Mouse (Mus musculus) hindbrain, embryonic 14.5 days (tissue): ENCODE data around the gene Xpnpep2. TPM values are rescaled to one million over a fixed set of nuclear protein-coding genes. Genes with fewer than 3 reads are reported as not detected.

Experiments used
- ATAC-seq: fragments of 200-750 bp; cut with Nextera tagmentation; 2 replicates; pipeline ENCODE4 v1.8.0; 2017; ENCODE audit warnings: moderate number of reproducible peaks, mild to moderate bottlenecking, moderate TSS enrichment, moderate library complexity; ENCODE audit not compliant: low FRiP score
- DNase-seq: peaks from one replicate; pipeline ENCODE4 v3.0.0-alpha.2; 2015; ENCODE audit warnings: low spot score
- H3K27ac ChIP-seq: fragments of 300-500 bp; sonication (generic); 2 replicates; pipeline ENCODE4 v1.5.1; 2014; ENCODE audit warnings: mild to moderate bottlenecking, moderate library complexity
- H3K27me3 ChIP-seq: fragments of 300-500 bp; sonication (generic); 2 replicates; pipeline ENCODE4 v1.6.1; 2014; ENCODE audit warnings: mild to moderate bottlenecking, low read length, mixed read lengths; ENCODE audit not compliant: control insufficient read depth, insufficient read depth
- H3K36me3 ChIP-seq: fragments of 300-500 bp; sonication (generic); replicated peaks from 2 replicates; pipeline ENCODE4 v1.6.1; 2014; ENCODE audit not compliant: control insufficient read depth, insufficient read depth
- H3K4me1 ChIP-seq: fragments of 300-500 bp; sonication (generic); replicated peaks from 2 replicates; pipeline ENCODE4 v1.6.1; 2014; ENCODE audit warnings: antibody characterized with exemption, low read length, mixed read lengths; ENCODE audit not compliant: control insufficient read depth, insufficient read depth
- H3K4me2 ChIP-seq: fragments of 300-500 bp; sonication (generic); replicated peaks from 2 replicates; pipeline ENCODE4 v1.6.1; 2014; ENCODE audit warnings: mild to moderate bottlenecking, moderate library complexity
- H3K4me3 ChIP-seq: fragments of 300-500 bp; sonication (generic); replicated peaks from 2 replicates; pipeline ENCODE4 v1.5.1; 2014; ENCODE audit warnings: mild to moderate bottlenecking, low read length
- H3K9ac ChIP-seq: fragments of 300-500 bp; sonication (generic); 2 replicates; pipeline ENCODE4 v1.6.1; 2014
- H3K9me3 ChIP-seq: fragments of 300-500 bp; sonication (generic); 2 replicates; pipeline ENCODE4 v1.6.1; 2016; ENCODE audit warnings: low read length; ENCODE audit not compliant: control insufficient read depth
- WGBS: fragments of 180-500 bp; shearing (Covaris S2); extraction: QIAGEN DNeasy Blood & Tissue Kit; methylation state at CpG from one replicate; pipeline ENCODE4 v1.1.7; 2014; 5-methylcytosine and 5-hydroxymethylcytosine counted together
- polyA plus RNA-seq: library from polyadenylated mRNA; unstranded; fragments of >200 nt; fragmentation: Nextera tagmentation; extraction: Ambion mirVana; gene quantifications from 2 replicates; pipeline ENCODE4 v1.2.1, GENCODE M21; 2014

The Xpnpep2 gene
- polyA plus RNA-seq, 1 experiment from 2014 or later, result 0.70 TPM

GRCm38 (mm10) chrX:48139368-48140285 lies 31.1 kb downstream of the Xpnpep2 start:
- WGBS, result 26% methylated on average over 13 of the region's 14 CpGs
- Histone ChIP-seq H3K4me1 (peaks cover 4% of the 10 kb centered on the region; the same call in 1 of the 2 replicates), H3K27ac (no peak overlapping the region), H3K4me3 (no peak overlapping the region), H3K9ac (no peak overlapping the region), H3K36me3 (no peaks in the 10 kb centered on the region), H3K4me2 (no peak overlapping the region), H3K27me3 (no peaks in the 10 kb centered on the region), H3K9me3 (no peaks in the 10 kb centered on the region)
- no peak for DNase-seq
- no peak for ATAC-seq

- no peak for DNase-seq
- WGBS, result 65% methylated on average over 3 of the region's 3 CpGs
Observed at GRCm38 (mm10) chrX:48140286-48140877, 31.9 kb downstream of the Xpnpep2 start.

GRCm38 (mm10) chrX:48141481-48141880 lies 33.0 kb downstream of the Xpnpep2 start:
- no peak overlapping the region for H3K9ac ChIP-seq
- H3K4me2 ChIP-seq, result no peak overlapping the region
- H3K36me3 ChIP-seq, result no peaks in the 10 kb centered on the region
- H3K4me3 ChIP-seq, result no peak overlapping the region
- DNase-seq (no peak), ATAC-seq (no peak)
- H3K27me3 ChIP-seq, result no peaks in the 10 kb centered on the region
- H3K4me1 ChIP-seq, result peaks cover 4% of the 10 kb centered on the region; the same call in 1 of the 2 replicates
- WGBS, result 81% methylated on average over 6 of the region's 6 CpGs
- H3K9me3 ChIP-seq, result no peaks in the 10 kb centered on the region
- H3K27ac ChIP-seq, result no peak overlapping the region

More at GRCm38 (mm10) chrX:48140286-48140877, 31.9 kb downstream of the Xpnpep2 start:
- Histone ChIP-seq H3K27ac (no peak overlapping the region), H3K36me3 (no peaks in the 10 kb centered on the region), H3K4me2 (no peak overlapping the region), H3K9ac (no peak overlapping the region), H3K4me3 (no peak overlapping the region), H3K9me3 (no peaks in the 10 kb centered on the region), H3K4me1 (peaks cover 4% of the 10 kb centered on the region; the same call in 1 of the 2 replicates), H3K27me3 (no peaks in the 10 kb centered on the region)
- no peak for ATAC-seq

- Histone ChIP-seq H3K27ac (no peak overlapping the region), H3K36me3 (no peaks in the 10 kb centered on the region), H3K4me3 (no peak overlapping the region; the same call in 1 of the 2 replicates), H3K9ac (no peak overlapping the region), H3K9me3 (no peaks in the 10 kb centered on the region), H3K4me1 (peaks cover 4% of the 10 kb centered on the region; the same call in 1 of the 2 replicates), H3K4me2 (0 out of 2 replicates have a peak overlapping the region, but pooled peaks have one; percentile 19), H3K27me3 (no peaks in the 10 kb centered on the region)
- WGBS, result 60% methylated on average over 25 of the region's 26 CpGs
- ATAC-seq, result no peak
- no peak for DNase-seq
Observed at GRCm38 (mm10) chrX:48143415-48144335, 35.1 kb downstream of the Xpnpep2 start.

DNA sequence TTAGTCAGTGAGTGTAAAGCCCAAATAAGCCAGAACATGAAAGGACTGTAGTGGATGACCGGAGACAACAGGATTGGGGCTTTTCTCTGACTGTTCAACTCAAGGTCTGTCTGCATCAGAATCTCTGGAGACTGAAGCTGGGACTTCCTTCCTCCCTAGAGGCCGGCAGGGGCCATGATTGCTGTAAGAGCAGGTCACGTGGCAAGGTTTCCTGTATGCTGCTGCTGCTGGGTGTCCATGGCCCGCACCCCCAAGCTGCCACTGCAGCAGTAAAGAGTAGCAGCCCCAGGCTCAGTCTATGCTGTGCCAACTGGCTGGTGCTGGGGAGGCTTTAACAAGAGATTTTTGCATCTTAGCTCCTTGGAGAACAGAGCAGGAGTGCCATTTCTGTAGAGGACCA lies 37.7 kb downstream of the Xpnpep2 start, which contains the start of gene Sash3:
TSS of gene Sash3 (plus strand) at position 175 of the 400 bp plus-strand sequence.
- DNase-seq (no peak), ATAC-seq (no peak)
- H3K4me3 ChIP-seq, result no peak within 1 kb of the TSS
- no peak within 1 kb of the TSS for H3K27ac ChIP-seq
- H3K9ac ChIP-seq, result no peak within 1 kb of the TSS
- no peaks in the 10 kb centered on the region for H3K36me3 ChIP-seq
- no peak within 1 kb of the TSS for H3K4me2 ChIP-seq
- no peaks in the 10 kb centered on the region for H3K9me3 ChIP-seq
- WGBS, result 87% methylated on average over 4 of the region's 4 CpGs
- H3K27me3 ChIP-seq, result no peaks in the 10 kb centered on the region
- H3K4me1 ChIP-seq, result no peaks in the 10 kb centered on the region

GRCm38 (mm10) chrX:48147226-48147625 lies 38.7 kb downstream of the Xpnpep2 start:
- ATAC-seq (no peak), DNase-seq (no peak)
- Histone ChIP-seq H3K4me2 (no peak overlapping the region), H3K4me1 (no peaks in the 10 kb centered on the region), H3K9me3 (no peaks in the 10 kb centered on the region), H3K9ac (no peak overlapping the region), H3K27me3 (no peaks in the 10 kb centered on the region), H3K4me3 (no peak overlapping the region), H3K27ac (no peak overlapping the region), H3K36me3 (no peaks in the 10 kb centered on the region)
- WGBS, result 86% methylated on average over 2 of the region's 2 CpGs

DNA sequence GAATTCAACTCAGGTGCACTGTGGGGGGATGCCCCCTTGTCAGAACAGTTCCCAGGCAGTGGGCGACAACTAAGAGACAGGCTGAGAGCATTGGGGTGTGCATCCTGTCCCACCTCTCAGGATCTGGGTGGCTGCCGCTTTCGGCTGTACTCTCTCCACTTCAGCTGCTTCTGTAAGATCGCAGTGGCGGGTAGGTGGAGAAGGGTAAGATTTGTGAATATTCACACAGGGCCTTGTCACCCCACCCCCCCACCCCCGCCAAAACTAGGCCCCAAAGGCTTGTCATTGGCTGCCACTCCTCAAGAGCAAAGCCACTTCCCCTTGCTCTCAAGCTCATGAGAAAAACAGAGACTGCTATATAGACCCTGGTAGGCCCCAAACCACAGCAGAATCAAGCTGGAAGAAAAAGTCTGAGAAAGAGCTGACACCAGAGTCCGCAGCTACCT lies 39.2 kb downstream of the Xpnpep2 start:
- Histone ChIP-seq H3K4me1 (no peaks in the 10 kb centered on the region), H3K4me2 (no peak overlapping the region), H3K27me3 (no peaks in the 10 kb centered on the region), H3K36me3 (no peaks in the 10 kb centered on the region), H3K9me3 (no peaks in the 10 kb centered on the region), H3K27ac (no peak overlapping the region), H3K9ac (no peak overlapping the region), H3K4me3 (no peak overlapping the region)
- ATAC-seq (no peak), DNase-seq (no peak)
- WGBS, result 82% methylated on average over 7 of the region's 7 CpGs

DNA sequence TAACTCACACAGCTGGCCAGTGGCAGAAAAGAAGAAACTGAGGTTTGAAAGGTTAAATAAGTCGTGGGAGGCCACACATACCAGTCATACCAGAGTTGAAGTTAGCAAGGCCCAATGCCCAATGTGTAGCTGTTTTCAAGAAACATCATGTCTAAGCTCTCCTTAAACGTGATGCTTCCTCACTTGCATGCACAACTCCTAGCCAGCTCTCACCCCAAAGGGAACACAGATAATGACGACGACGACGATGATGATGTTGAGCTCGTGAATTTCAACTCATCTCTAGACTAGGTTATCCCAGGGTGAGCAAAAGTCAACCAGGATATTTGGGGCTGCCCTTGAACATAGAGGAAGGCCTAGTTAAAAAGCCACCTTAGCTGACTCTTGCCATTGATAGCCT lies 43.6 kb downstream of the Xpnpep2 start:
- Histone ChIP-seq H3K9me3 (no peaks in the 10 kb centered on the region), H3K36me3 (no peaks in the 10 kb centered on the region), H3K27ac (no peak overlapping the region), H3K27me3 (no peaks in the 10 kb centered on the region), H3K4me1 (no peaks in the 10 kb centered on the region), H3K4me3 (no peak overlapping the region), H3K4me2 (no peak overlapping the region), H3K9ac (no peak overlapping the region)
- ATAC-seq (no peak), DNase-seq (no peak)
- 78% methylated on average over 7 of the region's 7 CpGs for WGBS
